Mouse (Mus musculus): ENCODE data around the gene Ube2v1.
A peak's percentile ranks its signal among the peaks of the same experiment; 100 is the strongest.

The Ube2v1 gene

GRCm38 (mm10) chr2:167605178-167605794 lies 26.6 kb downstream of the Ube2v1 start:
- peaks cover 33% of the 10 kb centered on the region for H3K4me1 ChIP-seq (replicated peaks; ENCODE audit: low read depth, low read length)
- H3K9me3 ChIP-seq (ENCODE audit: low read length), result no peaks in the 10 kb centered on the region
- H3K36me3 ChIP-seq (ENCODE audit: insufficient read depth, low read length), result peaks cover 28% of the 10 kb centered on the region
- TF ChIP-seq CTCF (conservative IDR thresholded peaks at IDR 0.05; ENCODE audit: low read length) (peak; percentile 78), NANOG (IDR thresholded peaks at IDR 0.05; ENCODE audit: borderline replicate concordance, low read length) (no peak), POU5F1 (IDR thresholded peaks at IDR 0.05; ENCODE audit: borderline replicate concordance, low read length) (no peak)
- H3K4me3 ChIP-seq (replicated peaks; ENCODE audit: low read length), result no peak overlapping the region
- peaks cover 47% of the 10 kb centered on the region for H3K27me3 ChIP-seq (ENCODE audit: insufficient read depth, low read length)

- H3K27me3 ChIP-seq (ENCODE audit: insufficient read depth, low read length), result peaks cover 70% of the 10 kb centered on the region
- TF ChIP-seq POU5F1 (IDR thresholded peaks at IDR 0.05; ENCODE audit: borderline replicate concordance, low read length) (no peak), NANOG (IDR thresholded peaks at IDR 0.05; ENCODE audit: borderline replicate concordance, low read length) (no peak), CTCF (conservative IDR thresholded peaks at IDR 0.05; ENCODE audit: low read length) (no peak)
- peaks cover 15% of the 10 kb centered on the region for H3K36me3 ChIP-seq (ENCODE audit: insufficient read depth, low read length)
- no peak overlapping the region for H3K4me3 ChIP-seq (replicated peaks; ENCODE audit: low read length)
- peaks cover 21% of the 10 kb centered on the region for H3K4me1 ChIP-seq (replicated peaks; ENCODE audit: low read depth, low read length)
- no peaks in the 10 kb centered on the region for H3K9me3 ChIP-seq (ENCODE audit: low read length)
These were observed 28.9 kb downstream of the Ube2v1 start for GRCm38 (mm10) chr2:167602978-167603377.

GRCm38 (mm10) chr2:167602364-167602763 lies 29.5 kb downstream of the Ube2v1 start:
- Histone ChIP-seq H3K27me3 (ENCODE audit: insufficient read depth, low read length) (peaks cover 75% of the 10 kb centered on the region), H3K4me1 (replicated peaks; ENCODE audit: low read depth, low read length) (peaks cover 23% of the 10 kb centered on the region), H3K4me3 (replicated peaks; ENCODE audit: low read length) (no peak overlapping the region), H3K36me3 (ENCODE audit: insufficient read depth, low read length) (peaks cover 11% of the 10 kb centered on the region), H3K9me3 (ENCODE audit: low read length) (no peaks in the 10 kb centered on the region)
- TF ChIP-seq POU5F1 (IDR thresholded peaks at IDR 0.05; ENCODE audit: borderline replicate concordance, low read length) (no peak), CTCF (conservative IDR thresholded peaks at IDR 0.05; ENCODE audit: low read length) (no peak), NANOG (IDR thresholded peaks at IDR 0.05; ENCODE audit: borderline replicate concordance, low read length) (no peak)

GRCm38 (mm10) chr2:167600481-167600995 lies 31.4 kb downstream of the Ube2v1 start:
- Histone ChIP-seq H3K9me3 (ENCODE audit: low read length) (no peaks in the 10 kb centered on the region), H3K36me3 (ENCODE audit: insufficient read depth, low read length) (no peaks in the 10 kb centered on the region), H3K27me3 (ENCODE audit: insufficient read depth, low read length) (peaks cover 93% of the 10 kb centered on the region), H3K4me1 (replicated peaks; ENCODE audit: low read depth, low read length) (peaks cover 30% of the 10 kb centered on the region), H3K4me3 (replicated peaks; ENCODE audit: low read length) (no peak overlapping the region)
- TF ChIP-seq NANOG (IDR thresholded peaks at IDR 0.05; ENCODE audit: borderline replicate concordance, low read length) (no peak), CTCF (conservative IDR thresholded peaks at IDR 0.05; ENCODE audit: low read length) (no peak)

GRCm38 (mm10) chr2:167599917-167600316 lies 32.0 kb downstream of the Ube2v1 start:
- H3K4me3 ChIP-seq (replicated peaks; ENCODE audit: low read length), result no peak overlapping the region
- H3K36me3 ChIP-seq (ENCODE audit: insufficient read depth, low read length), result no peaks in the 10 kb centered on the region
- peaks cover 95% of the 10 kb centered on the region for H3K27me3 ChIP-seq (ENCODE audit: insufficient read depth, low read length)
- no peaks in the 10 kb centered on the region for H3K9me3 ChIP-seq (ENCODE audit: low read length)
- TF ChIP-seq NANOG (IDR thresholded peaks at IDR 0.05; ENCODE audit: borderline replicate concordance, low read length) (no peak), POU5F1 (IDR thresholded peaks at IDR 0.05; ENCODE audit: borderline replicate concordance, low read length) (no peak), CTCF (conservative IDR thresholded peaks at IDR 0.05; ENCODE audit: low read length) (no peak)
- peaks cover 29% of the 10 kb centered on the region for H3K4me1 ChIP-seq (replicated peaks; ENCODE audit: low read depth, low read length)

GRCm38 (mm10) chr2:167599195-167599594 lies 32.7 kb downstream of the Ube2v1 start:
- no peaks in the 10 kb centered on the region for H3K9me3 ChIP-seq (ENCODE audit: low read length)
- TF ChIP-seq NANOG (IDR thresholded peaks at IDR 0.05; ENCODE audit: borderline replicate concordance, low read length) (no peak), CTCF (conservative IDR thresholded peaks at IDR 0.05; ENCODE audit: low read length) (no peak), POU5F1 (IDR thresholded peaks at IDR 0.05; ENCODE audit: borderline replicate concordance, low read length) (no peak)
- no peaks in the 10 kb centered on the region for H3K36me3 ChIP-seq (ENCODE audit: insufficient read depth, low read length)
- no peak overlapping the region for H3K4me3 ChIP-seq (replicated peaks; ENCODE audit: low read length)
- H3K4me1 ChIP-seq (replicated peaks; ENCODE audit: low read depth, low read length), result peaks cover 31% of the 10 kb centered on the region
- peaks cover 94% of the 10 kb centered on the region for H3K27me3 ChIP-seq (ENCODE audit: insufficient read depth, low read length)

DNA sequence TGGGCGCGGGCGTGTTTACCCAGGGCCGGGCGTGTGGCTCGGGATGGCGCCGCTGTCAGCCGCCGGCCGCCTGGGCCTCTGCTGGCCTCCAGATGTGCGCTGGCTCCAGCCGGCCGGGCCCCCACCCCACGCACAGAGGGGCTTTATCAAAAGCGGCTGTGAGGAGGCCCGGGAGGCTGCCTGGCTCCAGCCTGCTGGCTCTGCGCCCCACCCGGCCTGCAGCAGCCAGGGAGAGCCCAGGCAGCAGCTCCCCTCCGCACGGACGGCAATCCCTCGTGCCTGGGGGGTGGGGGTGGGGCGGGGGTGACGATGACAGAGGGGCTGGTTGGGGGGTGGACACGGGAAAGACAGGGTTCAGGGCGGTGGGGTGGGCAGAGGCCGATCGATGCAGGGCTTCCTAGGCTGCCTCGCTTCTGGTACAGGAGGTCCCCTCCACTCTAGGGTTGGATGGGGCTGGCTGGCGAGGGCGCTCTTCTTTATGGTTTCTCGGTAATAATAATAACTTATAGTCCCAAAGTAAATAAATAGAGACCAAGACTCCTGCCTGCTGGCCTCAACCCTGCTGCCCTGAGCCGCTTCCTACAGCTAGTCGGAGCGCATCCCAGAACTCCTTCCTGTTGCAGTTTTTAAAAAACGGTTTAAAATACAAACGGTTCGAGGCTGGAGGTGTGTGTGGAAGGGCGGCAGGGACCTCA lies 34.3 kb downstream of the Ube2v1 start:
- peaks cover 32% of the 10 kb centered on the region for H3K4me1 ChIP-seq (replicated peaks; ENCODE audit: low read depth, low read length)
- peaks cover 90% of the 10 kb centered on the region for H3K27me3 ChIP-seq (ENCODE audit: insufficient read depth, low read length)
- no peaks in the 10 kb centered on the region for H3K36me3 ChIP-seq (ENCODE audit: insufficient read depth, low read length)
- TF ChIP-seq CTCF (conservative IDR thresholded peaks at IDR 0.05; ENCODE audit: low read length), result no peak
- TF ChIP-seq NANOG (IDR thresholded peaks at IDR 0.05; ENCODE audit: borderline replicate concordance, low read length), result no peak
- TF ChIP-seq POU5F1 (IDR thresholded peaks at IDR 0.05; ENCODE audit: borderline replicate concordance, low read length), result no peak
- no peaks in the 10 kb centered on the region for H3K9me3 ChIP-seq (ENCODE audit: low read length)
- peak overlapping the region; percentile 72 for H3K4me3 ChIP-seq (replicated peaks; ENCODE audit: low read length)

GRCm38 (mm10) chr2:167596726-167597491 lies 35.0 kb downstream of the Ube2v1 start:
- Histone ChIP-seq H3K4me3 (replicated peaks; ENCODE audit: low read length) (peak overlapping the region; percentile 72), H3K36me3 (ENCODE audit: insufficient read depth, low read length) (no peaks in the 10 kb centered on the region), H3K9me3 (ENCODE audit: low read length) (no peaks in the 10 kb centered on the region), H3K27me3 (ENCODE audit: insufficient read depth, low read length) (peaks cover 83% of the 10 kb centered on the region), H3K4me1 (replicated peaks; ENCODE audit: low read depth, low read length) (peaks cover 32% of the 10 kb centered on the region)
- TF ChIP-seq POU5F1 (IDR thresholded peaks at IDR 0.05; ENCODE audit: borderline replicate concordance, low read length), result no peak
- no peak for TF ChIP-seq NANOG (IDR thresholded peaks at IDR 0.05; ENCODE audit: borderline replicate concordance, low read length)
- no peak for TF ChIP-seq CTCF (conservative IDR thresholded peaks at IDR 0.05; ENCODE audit: low read length)

All from E14TG2a.4 (cell line).